Mouse (Mus musculus): Measurements from ENCODE around the gene Repin1. TPM values are rescaled to one million over a fixed set of nuclear protein-coding genes. Genes with fewer than 3 reads are reported as not detected.
"Not testable (repeated sequence)": the region's sequence is repeated elsewhere in the genome, so short reads cannot be mapped to it uniquely, and the experiment has no call there.

Gene Repin1
- total RNA-seq, 2 experiments from 2014 or later = 46.6 to 53.2 TPM

- no peak for DNase-seq (ENCODE audit: low spot score in 2 of 2)
- intact Hi-C loops (cut with DNase I) = no loop called here
Observed at GRCm38 (mm10) chr6:48610657-48611056, 17.0 kb downstream of the Repin1 start.

GRCm38 (mm10) chr6:48613464-48613863, 19.8 kb downstream of the Repin1 start:
- intact Hi-C loops (cut with DNase I) = no loop called here

GRCm38 (mm10) chr6:48614756-48615155, 21.1 kb downstream of the Repin1 start:
- intact Hi-C loops (cut with DNase I) = no loop called here
- no peak for DNase-seq (ENCODE audit: low spot score in 2 of 2)

More at GRCm38 (mm10) chr6:48613464-48613863, 19.8 kb downstream of the Repin1 start:
- DNase-seq (ENCODE audit: low spot score in 2 of 2) = no peak

GRCm38 (mm10) chr6:48620031-48620430, 26.3 kb downstream of the Repin1 start:
- no peak for DNase-seq (ENCODE audit: low spot score in 2 of 2)
- intact Hi-C loops (cut with DNase I) = no loop called here

- intact Hi-C loops (cut with DNase I); DNase-seq (ENCODE audit: low spot score in 2 of 2): not testable (repeated sequence)
Observed at GRCm38 (mm10) chr6:48622186-48622843, 28.6 kb downstream of the Repin1 start.

GRCm38 (mm10) chr6:48623460-48623859, 29.8 kb downstream of the Repin1 start:
- DNase-seq (ENCODE audit: low spot score in 2 of 2) = no peak
- intact Hi-C loops (cut with DNase I) = no loop called here

- intact Hi-C loops (cut with DNase I) = loop anchor here (2.0 to 5.0 kb wide), 3 partner anchors 26 to 69 kb away; partner anchors contain the start of genes Gm44965 and Repin1
- DNase-seq (ENCODE audit: low spot score in 2 of 2) = peak in 1 of 2 experiments; percentile 12
Observed at GRCm38 (mm10) chr6:48626464-48626863, 32.8 kb downstream of the Repin1 start, which contains the start of gene AI854703. Gene AI854703 (plus strand): TSS chr6:48626764.

GRCm38 (mm10) chr6:48626984-48627383, 33.3 kb downstream of the Repin1 start:
- intact Hi-C loops (cut with DNase I) = loop anchor here (2.0 to 5.0 kb wide), 3 partner anchors 26 to 70 kb away; partner anchors contain the start of genes Gm44965 and Repin1
- DNase-seq (ENCODE audit: low spot score in 2 of 2) = peak; percentile 74

GRCm38 (mm10) chr6:48627511-48627924, 33.8 kb downstream of the Repin1 start:
- intact Hi-C loops (cut with DNase I) = loop anchor here (2.0 to 5.0 kb wide), 3 partner anchors 27 to 70 kb away; partner anchors contain the start of genes Gm44965 and Repin1
- DNase-seq (ENCODE audit: low spot score in 2 of 2) = peak in 1 of 2 experiments; percentile 32

- no peak for DNase-seq (ENCODE audit: low spot score in 2 of 2)
- intact Hi-C loops (cut with DNase I) = loop anchor here (5.0 kb wide), 2 partner anchors 36 to 71 kb away; partner anchors contain the start of genes Gm44965 and Repin1
Observed at GRCm38 (mm10) chr6:48628377-48628776, 34.7 kb downstream of the Repin1 start.

- DNase-seq (ENCODE audit: low spot score in 2 of 2) = peak; percentile 55 to 75
- intact Hi-C loops (cut with DNase I) = loop anchor here (5.0 kb wide), 2 partner anchors 37 to 72 kb away; partner anchors contain the start of genes Gm44965 and Repin1
Observed at GRCm38 (mm10) chr6:48628808-48629660, 35.4 kb downstream of the Repin1 start.

- intact Hi-C loops (cut with DNase I) = loop anchor here (5.0 kb wide), 2 partner anchors 37 to 72 kb away; partner anchors contain the start of genes Gm44965 and Repin1
- DNase-seq (ENCODE audit: low spot score in 2 of 2) = no peak
Observed at GRCm38 (mm10) chr6:48629661-48630034, 36.0 kb downstream of the Repin1 start.

- DNase-seq (ENCODE audit: low spot score in 2 of 2) = no peak
- intact Hi-C loops (cut with DNase I) = no loop called here
Observed at GRCm38 (mm10) chr6:48630831-48631230, 37.1 kb downstream of the Repin1 start.

GRCm38 (mm10) chr6:48635105-48635504, 41.4 kb downstream of the Repin1 start:
- intact Hi-C loops (cut with DNase I) = no loop called here
- DNase-seq (ENCODE audit: low spot score in 2 of 2) = no peak

GRCm38 (mm10) chr6:48636515-48636914, 42.8 kb downstream of the Repin1 start:
- no peak for DNase-seq (ENCODE audit: low spot score in 2 of 2)
- intact Hi-C loops (cut with DNase I) = no loop called here

GRCm38 (mm10) chr6:48637811-48638500, 44.3 kb downstream of the Repin1 start:
- intact Hi-C loops (cut with DNase I) = no loop called here
- no peak for DNase-seq (ENCODE audit: low spot score in 2 of 2)

GRCm38 (mm10) chr6:48638553-48638952, 44.9 kb downstream of the Repin1 start:
- DNase-seq (ENCODE audit: low spot score in 2 of 2) = no peak
- intact Hi-C loops (cut with DNase I) = no loop called here

- intact Hi-C loops (cut with DNase I) = loop anchor here (5.0 kb wide), 1 partner anchor 94 kb away; no protein-coding TSS in a partner anchor
Observed at GRCm38 (mm10) chr6:48641391-48641790, 47.7 kb downstream of the Repin1 start.

GRCm38 (mm10) chr6:48642764-48643292, 49.1 kb downstream of the Repin1 start:
- peak; percentile 32 to 63 for DNase-seq (ENCODE audit: low spot score in 2 of 2)
- intact Hi-C loops (cut with DNase I) = loop anchor here (2.0 to 5.0 kb wide), 2 partner anchors 60 to 96 kb away; no protein-coding TSS in a partner anchor

More at GRCm38 (mm10) chr6:48641391-48641790, 47.7 kb downstream of the Repin1 start:
- no peak for DNase-seq (ENCODE audit: low spot score in 2 of 2)
